Mouse (Mus musculus): Measurements from ENCODE around the gene Traf3ip1.

The Traf3ip1 gene

DNA sequence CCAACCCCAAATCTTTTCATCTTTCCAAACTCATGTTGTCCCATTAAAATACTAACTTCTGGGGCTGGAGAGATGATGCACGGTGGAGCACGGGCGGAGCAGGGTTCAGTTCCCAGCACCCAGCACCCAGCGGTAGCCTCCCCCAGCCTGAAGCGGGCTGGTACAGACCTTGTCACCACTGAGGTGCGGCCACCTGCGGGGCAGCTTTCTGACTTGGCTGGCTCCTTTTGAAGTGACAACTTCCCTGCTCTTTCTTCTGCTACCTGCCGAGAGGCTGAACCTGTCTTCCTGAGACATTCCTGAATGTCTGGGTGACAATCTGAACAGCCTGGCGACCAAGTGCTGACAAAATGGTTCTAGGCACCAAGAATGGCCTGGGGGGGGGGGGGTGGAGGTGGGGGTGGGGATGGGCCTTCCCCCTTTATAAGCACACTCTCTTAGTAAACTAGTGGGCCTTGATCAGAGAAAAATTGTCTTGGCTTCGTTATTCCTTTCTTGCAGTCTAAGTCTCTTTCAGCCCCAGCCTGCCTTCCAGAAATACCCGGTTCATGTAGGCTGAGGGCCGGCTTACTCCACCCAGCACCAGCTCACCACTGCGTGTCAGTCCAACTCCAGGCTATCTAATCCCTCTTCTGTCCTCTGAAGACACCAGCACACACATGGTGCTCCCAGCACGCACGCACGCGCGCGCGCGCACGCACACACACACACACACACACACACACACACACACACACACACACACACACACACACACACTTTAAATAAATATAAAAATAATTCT is 43.5 kb downstream of the Traf3ip1 start:
- no peak for DNase-seq

GRCm38 (mm10) chr1:91538570-91538929 is 44.1 kb downstream of the Traf3ip1 start:
- DNase-seq: no peak

DNA sequence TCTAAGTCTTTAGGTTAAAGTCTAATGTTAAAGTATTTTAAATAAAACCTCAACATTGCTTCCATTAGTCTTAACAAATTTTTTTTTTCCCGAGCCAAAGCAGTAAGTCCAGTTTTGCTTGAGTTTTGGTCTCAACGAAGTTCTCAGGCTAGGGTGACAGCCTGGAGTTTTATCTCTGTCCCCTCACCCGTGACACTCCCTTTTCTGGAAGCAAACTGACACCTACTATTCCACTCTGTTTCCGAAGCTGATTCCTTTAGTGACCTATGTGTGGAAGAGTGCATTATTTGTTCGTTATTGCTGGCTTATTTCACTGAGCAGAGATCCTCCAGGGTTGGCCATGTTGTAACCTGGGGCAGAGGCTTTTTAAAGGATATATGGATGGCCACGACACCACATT is 44.8 kb downstream of the Traf3ip1 start:
- no peak for DNase-seq

DNA sequence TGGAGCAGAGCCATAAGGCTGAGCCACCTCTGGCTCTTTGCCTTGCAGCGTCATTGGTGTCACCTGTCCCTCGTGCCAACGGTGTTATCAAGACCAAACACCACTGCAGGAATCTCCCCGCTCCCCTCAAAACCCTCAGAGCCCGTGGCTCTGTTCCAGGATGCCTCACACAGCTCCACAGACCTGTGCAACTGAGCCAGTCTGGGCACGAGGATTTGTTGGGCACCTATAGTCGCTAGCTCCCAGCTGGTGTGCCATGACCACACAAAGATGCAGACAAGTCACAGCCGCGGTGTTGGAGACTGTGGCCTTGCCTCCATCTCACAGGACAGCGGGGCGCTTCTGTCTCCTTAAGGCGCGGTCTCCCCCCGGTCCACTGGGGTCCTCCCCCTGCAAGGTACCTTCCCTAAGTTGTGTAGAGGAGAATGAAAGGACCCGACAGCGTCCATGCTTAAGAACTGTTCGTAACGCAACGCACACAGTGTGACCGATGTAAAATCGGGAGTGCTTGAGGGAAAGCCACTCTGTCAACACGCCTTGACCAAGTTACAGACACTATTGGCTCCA is 45.3 kb downstream of the Traf3ip1 start:
- peak; percentile 56 to 64 for DNase-seq

- DNase-seq: peak; percentile 92
These were observed 45.9 kb downstream of the Traf3ip1 start, which contains the start of gene Asb1 for GRCm38 (mm10) chr1:91540271-91540826. Asb1 (plus strand) TSS chr1:91540544.

GRCm38 (mm10) chr1:91541042-91541592 is 46.7 kb downstream of the Traf3ip1 start:
- no peak for DNase-seq

DNA sequence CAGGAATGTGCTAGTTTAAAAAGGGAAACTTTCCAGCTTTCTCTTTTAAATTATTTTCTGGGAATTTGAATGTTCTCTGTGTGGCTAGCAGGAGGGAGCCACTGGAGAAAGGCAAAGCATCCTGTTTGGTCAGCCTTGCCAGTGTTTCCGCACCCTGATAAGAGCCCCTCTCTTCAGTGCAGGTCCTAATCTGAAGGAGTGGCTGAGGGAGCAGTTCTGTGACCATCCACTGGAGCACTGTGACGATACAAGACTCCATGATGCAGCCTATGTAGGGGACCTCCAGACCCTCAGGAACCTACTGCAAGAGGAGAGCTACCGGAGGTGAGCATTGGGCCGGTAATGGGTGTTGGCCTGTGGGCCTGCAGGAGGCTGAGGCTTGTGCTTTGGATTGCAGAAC is 49.5 kb downstream of the Traf3ip1 start:
- DNase-seq: no peak

- DNase-seq: no peak
These were observed 50.8 kb downstream of the Traf3ip1 start for GRCm38 (mm10) chr1:91545226-91545625.

- no peak for DNase-seq
These were observed 53.1 kb downstream of the Traf3ip1 start for GRCm38 (mm10) chr1:91547567-91547966.

GRCm38 (mm10) chr1:91549073-91549472 is 54.6 kb downstream of the Traf3ip1 start:
- DNase-seq: no peak

GRCm38 (mm10) chr1:91557099-91557498 is 62.7 kb downstream of the Traf3ip1 start:
- no peak for DNase-seq

- no peak for DNase-seq
These were observed 66.8 kb downstream of the Traf3ip1 start for GRCm38 (mm10) chr1:91561226-91561625.

DNA sequence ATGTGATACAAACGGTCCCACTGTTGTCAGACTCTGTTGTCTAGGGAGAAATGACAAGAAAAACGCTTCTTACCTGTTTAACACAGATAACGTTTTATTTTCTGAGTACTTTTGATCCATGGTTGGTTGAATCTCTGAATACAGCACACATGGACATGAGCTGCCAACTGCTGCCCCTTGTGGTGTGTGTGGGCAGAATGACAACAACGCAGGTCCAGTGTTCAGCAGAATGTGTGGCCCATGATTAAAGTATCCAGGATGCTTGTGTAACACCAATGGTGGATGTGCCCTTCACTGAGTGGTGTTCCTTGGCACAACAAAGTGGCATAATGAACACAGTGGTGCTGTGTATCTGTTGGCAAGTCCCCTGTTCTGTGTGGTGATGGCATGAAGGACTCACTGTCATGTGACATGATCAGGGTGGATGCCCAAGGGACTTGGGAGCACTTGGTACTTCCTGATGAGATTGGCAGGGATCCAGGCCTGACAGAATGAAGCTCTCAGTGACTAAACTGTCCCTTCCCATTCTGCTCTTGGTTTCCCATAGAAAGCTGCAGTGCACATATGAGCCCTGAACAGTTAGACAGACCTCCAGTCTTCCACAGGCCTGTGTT is 68.6 kb downstream of the Traf3ip1 start:
- peak; percentile 21 to 39 for DNase-seq

DNA sequence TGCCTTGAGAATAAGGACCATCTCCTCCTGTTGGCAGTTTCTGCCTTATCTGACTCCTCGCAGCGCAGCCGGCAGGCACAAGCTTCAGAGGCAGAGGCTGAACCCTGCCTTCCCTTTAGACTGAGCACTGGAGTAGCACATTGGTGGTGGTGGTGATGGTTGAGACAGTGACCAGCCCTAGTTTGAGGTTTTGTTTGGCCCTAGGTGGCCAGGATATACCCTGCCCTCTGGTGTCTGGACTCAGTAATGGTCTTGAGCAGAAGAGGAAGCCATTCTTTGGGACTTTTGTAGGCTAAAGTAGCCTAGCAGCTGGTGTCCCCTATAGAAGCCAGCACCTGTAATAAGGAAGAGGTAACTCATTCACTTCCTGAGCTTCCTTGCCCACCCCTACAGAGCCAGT is 69.6 kb downstream of the Traf3ip1 start:
- DNase-seq: no peak

DNA sequence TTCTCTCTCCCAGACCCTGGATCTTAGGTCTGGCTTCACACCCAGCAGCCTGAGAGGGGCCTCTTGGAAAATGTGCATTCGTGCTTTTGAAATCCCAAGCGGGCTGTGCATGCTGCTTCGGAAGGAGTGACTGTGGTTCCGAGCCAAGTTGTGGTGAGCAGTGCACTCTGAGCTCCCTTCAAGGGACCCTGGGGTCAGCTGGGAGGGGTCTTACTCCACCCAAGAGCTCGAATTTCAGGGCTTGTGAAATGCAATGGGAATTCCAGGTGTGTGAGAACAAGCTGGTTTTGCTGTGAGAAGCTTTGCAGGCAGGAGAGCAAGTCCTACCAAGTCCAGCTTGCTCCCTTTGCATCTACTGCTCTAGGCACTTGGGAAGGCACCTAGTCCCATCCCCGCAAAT is 70.2 kb downstream of the Traf3ip1 start:
- no peak for DNase-seq

DNA sequence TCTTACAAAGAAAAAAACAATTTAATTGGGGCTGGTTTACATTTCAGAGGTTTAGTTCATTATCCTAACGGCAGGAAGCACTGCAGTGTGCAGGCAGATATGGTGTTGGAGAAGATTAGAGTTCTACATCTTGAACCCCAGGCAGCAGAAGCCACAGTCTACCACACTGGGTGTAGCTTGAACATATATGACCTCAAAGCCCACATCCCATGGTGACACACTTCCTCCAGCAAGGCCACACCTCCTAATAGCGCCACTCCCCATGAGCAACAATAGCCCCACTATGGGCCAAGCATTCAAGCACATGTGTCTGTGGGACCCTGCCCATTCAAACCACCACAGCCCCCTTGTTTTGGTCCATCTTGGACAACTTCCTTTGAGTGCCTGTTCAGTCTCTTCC is 72.8 kb downstream of the Traf3ip1 start:
- DNase-seq: no peak

- no peak for DNase-seq
These were observed 78.0 kb downstream of the Traf3ip1 start for GRCm38 (mm10) chr1:91572458-91572857.

- peak; percentile 80 to 85 for DNase-seq
These were observed 79.8 kb downstream of the Traf3ip1 start for GRCm38 (mm10) chr1:91574208-91574607.

DNA sequence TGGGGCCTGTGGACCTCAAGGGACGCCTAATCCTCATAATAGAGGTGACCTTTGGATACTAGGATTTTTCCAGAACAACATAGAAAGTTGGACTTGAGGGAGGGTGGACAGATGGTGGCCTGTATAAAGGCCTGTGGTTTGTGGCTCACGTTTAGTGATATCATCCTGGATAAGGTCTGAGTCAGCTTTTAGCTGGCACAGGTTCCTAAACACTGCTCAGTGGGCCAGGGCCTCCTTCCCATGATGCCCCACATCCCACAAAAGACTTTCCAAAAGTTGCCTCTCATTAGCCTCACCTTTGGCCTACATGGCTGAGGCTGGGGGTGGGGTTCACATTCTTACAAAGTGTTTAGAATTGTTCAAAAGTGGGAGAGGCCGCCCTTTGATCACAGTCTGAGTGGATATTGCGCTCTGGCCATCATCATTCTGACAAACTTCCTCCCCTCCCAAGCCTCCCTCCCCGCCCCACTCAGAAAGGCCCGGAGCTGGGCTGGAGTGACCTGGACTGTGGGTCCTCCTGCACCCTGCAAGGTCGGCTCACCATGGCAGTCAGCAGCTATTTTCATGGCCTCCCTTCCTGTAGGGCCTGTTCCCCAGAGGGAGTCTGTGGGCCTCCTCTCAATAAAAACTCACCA is 83.6 kb downstream of the Traf3ip1 start:
- DNase-seq: no peak

Measured in cerebellum, postnatal 14 days (tissue).